Mouse (Mus musculus) heart, embryonic 10.5 days (tissue): Measurements from ENCODE around the gene Olfr1423. TPM values are rescaled to one million over a fixed set of nuclear protein-coding genes. Genes with fewer than 3 reads are reported as not detected.

Source experiments
- polyA plus RNA-seq: library from polyadenylated mRNA; unstranded; fragments of >200 nt; fragmentation: Nextera tagmentation; extraction: Ambion mirVana; gene quantifications from 2 replicates; pipeline ENCODE4 v1.2.1, GENCODE M21; 2016

Olfr1423 gene
- polyA plus RNA-seq, 1 experiment from 2014 or later, result 0.05 TPM

Other genes with a start within 250 kb of the Olfr1423 start
- 7.5 and 11.6 TPM in 2 replicates for gene Stx3, start 221.9 kb downstream of the Olfr1423 start, polyA plus RNA-seq
- gene Olfr1417, start 202.1 kb downstream of the Olfr1423 start, polyA plus RNA-seq, result not detected in 2 replicates
- not detected in 2 replicates for gene Olfr1418, start 180.3 kb downstream of the Olfr1423 start, polyA plus RNA-seq
- not detected in 2 replicates for gene Olfr1419, start 166.2 kb downstream of the Olfr1423 start, polyA plus RNA-seq
- gene Olfr1420, start 154.8 kb downstream of the Olfr1423 start, polyA plus RNA-seq, result 0.06 and 0.11 TPM in 2 replicates
- 19.8 and 20.6 TPM in 2 replicates for gene Patl1, start 128.9 kb downstream of the Olfr1423 start, polyA plus RNA-seq
- gene Osbp, start 75.4 kb downstream of the Olfr1423 start, polyA plus RNA-seq, result 4.7 and 5.8 TPM in 2 replicates
- gene Olfr1424, start 21.4 kb upstream of the Olfr1423 start, polyA plus RNA-seq, result not detected in 2 replicates
- gene Olfr1425, start 36.4 kb upstream of the Olfr1423 start, polyA plus RNA-seq, result not detected in 2 replicates
- not detected in 2 replicates for gene Olfr1426, start 50.7 kb upstream of the Olfr1423 start, polyA plus RNA-seq
- not detected in 2 replicates for gene Olfr1427, start 62.0 kb upstream of the Olfr1423 start, polyA plus RNA-seq
- not detected in 2 replicates for gene Olfr1428, start 74.6 kb upstream of the Olfr1423 start, polyA plus RNA-seq
- not detected in 2 replicates for gene Olfr76, start 81.9 kb upstream of the Olfr1423 start, polyA plus RNA-seq
- gene Olfr1555-ps1, start 128.8 kb upstream of the Olfr1423 start, polyA plus RNA-seq, result not detected in 2 replicates
- not detected in 2 replicates for gene Olfr1431, start 159.3 kb upstream of the Olfr1423 start, polyA plus RNA-seq
- not detected in 2 replicates for gene Olfr1432, start 191.3 kb upstream of the Olfr1423 start, polyA plus RNA-seq
- gene Olfr262, start 200.3 kb upstream of the Olfr1423 start, polyA plus RNA-seq, result not detected in 2 replicates
- gene Olfr235, start 219.7 kb upstream of the Olfr1423 start, polyA plus RNA-seq, result not detected in 2 replicates
- gene Olfr1434, start 238.5 kb upstream of the Olfr1423 start, polyA plus RNA-seq, result not detected in 2 replicates